Mouse (Mus musculus) C2C12 (cell line): Measurements from ENCODE around the gene Cfap97d1.

Experiments used
- CTCF ChIP-seq: IDR thresholded peaks from one replicate; pipeline ENCODE4 v1.5.1; 2011; ENCODE audit not compliant: control insufficient read depth, insufficient read depth, insufficient read length
- FOSL1 ChIP-seq: IDR thresholded peaks from one replicate; pipeline ENCODE4 v1.8.0; 2011; ENCODE audit warnings: mild to moderate bottlenecking, low read length; ENCODE audit not compliant: poor library complexity, insufficient read depth, severe bottlenecking
- MYOG ChIP-seq: IDR thresholded peaks from one replicate; pipeline ENCODE4 v1.6.1; 2011; ENCODE audit not compliant: control insufficient read depth, insufficient read length; ENCODE audit errors: extremely low read depth
- USF1 ChIP-seq: IDR thresholded peaks from one replicate; pipeline ENCODE4 v1.6.1; 2011; ENCODE audit warnings: low read depth, mild to moderate bottlenecking, control low read depth, moderate library complexity

DNA sequence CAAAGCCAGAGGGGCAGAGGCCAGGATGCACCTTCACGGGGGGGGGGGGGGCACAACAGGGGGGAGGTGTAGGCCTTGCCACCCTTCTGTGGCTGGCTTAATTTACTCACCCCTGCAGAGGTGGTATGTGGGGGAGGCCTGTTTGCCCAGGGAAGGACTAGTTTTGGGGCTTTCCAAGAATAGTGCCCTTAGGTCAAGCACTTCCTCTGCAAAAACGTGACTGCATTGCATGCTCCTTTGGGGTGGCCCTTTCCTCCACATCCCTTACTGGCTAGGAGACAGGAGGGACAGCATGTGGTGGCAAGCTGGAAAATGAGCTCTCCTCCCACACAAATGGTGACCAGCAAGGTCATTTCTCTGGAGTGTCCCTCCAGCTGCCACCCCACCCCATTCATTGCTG lies 18.5 kb upstream of the Cfap97d1 start:
- no peak for TF ChIP-seq MYOG
- TF ChIP-seq CTCF: no peak
- no peak for TF ChIP-seq USF1
- TF ChIP-seq FOSL1: no peak
